Mouse (Mus musculus): ENCODE results near the gene Pln. TPM values are rescaled to one million over a fixed set of nuclear protein-coding genes. Genes with fewer than 3 reads are reported as not detected.

Pln gene
- total and polyA plus RNA-seq, 2 experiments, result 0.09 TPM; not detected in 1

- Histone ChIP-seq H3K4me1 (ENCODE audit: control insufficient read depth, insufficient read depth, low read length) (peaks cover 16% of the 10 kb centered on the region), H3K27me3 (ENCODE audit: control insufficient read depth, insufficient read depth, low read length) (no peaks in the 10 kb centered on the region), H3K79me2 (ENCODE audit: control insufficient read depth, insufficient read depth, low read length) (peaks cover 35% of the 10 kb centered on the region), H3K27ac (replicated peaks; ENCODE audit: insufficient read depth, low read depth, low read length) (no peak overlapping the region), H3K36me3 (ENCODE audit: control insufficient read depth, insufficient read depth, low read length) (peaks cover 23% of the 10 kb centered on the region), H3K9ac (ENCODE audit: low read depth, low read length) (no peak overlapping the region), H3K4me3 (ENCODE audit: insufficient read depth, low read depth, low read length) (no peak overlapping the region)
- no peak for DNase-seq (ENCODE audit: extremely low read depth, low read depth, low spot score)
- TF ChIP-seq CTCF (IDR thresholded peaks at IDR 0.05; ENCODE audit: low read depth, low read length), result no peak
- no peak for TF ChIP-seq POLR2A (IDR thresholded peaks at IDR 0.05; ENCODE audit: extremely low read depth, insufficient read depth, low read length)
- 97% methylated on average over 2 of the region's 2 CpGs for WGBS
Observed at GRCm38 (mm10) chr10:53367265-53367664, 29.8 kb downstream of the Pln start.

DNA sequence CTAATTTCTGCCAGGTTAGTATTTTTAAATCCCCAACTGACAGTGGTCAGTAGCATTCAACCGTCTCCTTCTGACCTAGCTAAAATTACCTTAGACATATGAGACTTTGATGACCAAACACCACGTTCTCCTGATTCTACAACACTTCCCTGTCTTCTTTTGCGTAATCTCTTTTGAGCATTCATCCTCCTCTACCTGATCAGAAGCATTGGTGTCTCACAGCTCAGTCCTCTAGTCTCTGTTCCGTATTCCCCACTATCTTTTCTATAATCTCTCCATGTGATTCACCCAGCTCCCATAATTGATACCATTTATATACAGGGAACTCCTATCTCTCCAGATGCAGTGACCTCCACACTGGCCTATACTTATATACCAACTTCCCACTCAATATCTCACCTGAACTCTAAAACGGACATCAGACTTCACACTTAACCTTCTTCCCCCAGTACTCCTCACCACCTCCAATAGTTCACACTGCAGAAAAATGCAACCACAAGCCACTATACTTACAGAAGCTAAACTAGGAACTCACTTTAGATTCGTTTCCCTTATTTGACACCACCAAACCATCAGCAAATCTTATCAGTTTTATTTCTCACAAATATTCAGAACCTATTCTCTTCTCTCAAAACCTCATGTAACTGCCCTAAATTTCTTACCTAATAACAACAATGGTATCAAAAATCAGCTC, 36.6 kb downstream of the Pln start:
- Histone ChIP-seq H3K9ac (ENCODE audit: low read depth, low read length) (no peak overlapping the region), H3K4me3 (ENCODE audit: insufficient read depth, low read depth, low read length) (no peak overlapping the region), H3K36me3 (ENCODE audit: control insufficient read depth, insufficient read depth, low read length) (peaks cover 17% of the 10 kb centered on the region), H3K79me2 (ENCODE audit: control insufficient read depth, insufficient read depth, low read length) (peaks cover 35% of the 10 kb centered on the region), H3K27me3 (ENCODE audit: control insufficient read depth, insufficient read depth, low read length) (no peaks in the 10 kb centered on the region), H3K27ac (replicated peaks; ENCODE audit: insufficient read depth, low read depth, low read length) (no peak overlapping the region), H3K4me1 (ENCODE audit: control insufficient read depth, insufficient read depth, low read length) (peaks cover 16% of the 10 kb centered on the region)
- 68% methylated on average over 6 of the region's 6 CpGs for WGBS
- TF ChIP-seq CTCF (IDR thresholded peaks at IDR 0.05; ENCODE audit: low read depth, low read length), result no peak
- no peak for TF ChIP-seq POLR2A (IDR thresholded peaks at IDR 0.05; ENCODE audit: extremely low read depth, insufficient read depth, low read length)
- no peak for DNase-seq (ENCODE audit: extremely low read depth, low read depth, low spot score)

GRCm38 (mm10) chr10:53377096-53377495, 39.6 kb downstream of the Pln start:
- Histone ChIP-seq H3K79me2 (ENCODE audit: control insufficient read depth, insufficient read depth, low read length) (peaks cover 30% of the 10 kb centered on the region), H3K36me3 (ENCODE audit: control insufficient read depth, insufficient read depth, low read length) (peaks cover 6% of the 10 kb centered on the region), H3K9ac (ENCODE audit: low read depth, low read length) (no peak overlapping the region; the same call in 1 of the 2 replicates), H3K27me3 (ENCODE audit: control insufficient read depth, insufficient read depth, low read length) (no peaks in the 10 kb centered on the region), H3K27ac (replicated peaks; ENCODE audit: insufficient read depth, low read depth, low read length) (peak overlapping the region; percentile 12), H3K4me3 (ENCODE audit: insufficient read depth, low read depth, low read length) (peak overlapping the region; percentile 21; the same call in 1 of the 2 replicates), H3K4me1 (ENCODE audit: control insufficient read depth, insufficient read depth, low read length) (peaks cover 23% of the 10 kb centered on the region)
- peak; percentile 73 for DNase-seq (ENCODE audit: extremely low read depth, low read depth, low spot score)
- TF ChIP-seq CTCF (IDR thresholded peaks at IDR 0.05; ENCODE audit: low read depth, low read length), result no peak
- no peak for TF ChIP-seq POLR2A (IDR thresholded peaks at IDR 0.05; ENCODE audit: extremely low read depth, insufficient read depth, low read length)

DNA sequence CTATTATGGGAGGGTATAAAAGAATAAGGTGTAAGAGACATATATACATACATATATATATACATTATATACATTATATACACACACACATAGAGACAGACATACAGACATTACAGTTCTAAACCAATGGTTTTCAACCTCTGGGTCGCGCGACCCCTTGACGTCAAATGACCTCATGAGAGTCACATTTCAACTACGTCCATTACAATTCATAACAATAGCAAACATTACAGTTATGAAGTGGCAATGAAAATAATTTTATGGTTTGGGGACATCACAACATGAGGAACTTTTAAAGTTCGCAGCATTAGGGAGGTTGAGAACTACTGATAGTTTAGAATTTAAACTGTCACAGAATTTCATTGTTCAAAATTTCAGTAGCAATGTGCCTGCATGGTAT, 40.8 kb downstream of the Pln start:
- Histone ChIP-seq H3K27me3 (ENCODE audit: control insufficient read depth, insufficient read depth, low read length) (no peaks in the 10 kb centered on the region), H3K4me1 (ENCODE audit: control insufficient read depth, insufficient read depth, low read length) (peaks cover 26% of the 10 kb centered on the region), H3K4me3 (ENCODE audit: insufficient read depth, low read depth, low read length) (peak overlapping the region; percentile 98), H3K9ac (ENCODE audit: low read depth, low read length) (peak overlapping the region; percentile 67), H3K27ac (replicated peaks; ENCODE audit: insufficient read depth, low read depth, low read length) (peak overlapping the region; percentile 100; the same call in 1 of the 2 replicates), H3K79me2 (ENCODE audit: control insufficient read depth, insufficient read depth, low read length) (peaks cover 27% of the 10 kb centered on the region), H3K36me3 (ENCODE audit: control insufficient read depth, insufficient read depth, low read length) (peaks cover 4% of the 10 kb centered on the region)
- TF ChIP-seq CTCF (IDR thresholded peaks at IDR 0.05; ENCODE audit: low read depth, low read length) (no peak), POLR2A (IDR thresholded peaks at IDR 0.05; ENCODE audit: extremely low read depth, insufficient read depth, low read length) (no peak)
- DNase-seq (ENCODE audit: extremely low read depth, low read depth, low spot score), result peak; percentile 44
- WGBS, result 23% methylated on average over 6 of the region's 6 CpGs

- H3K9ac ChIP-seq (ENCODE audit: low read depth, low read length), result peak overlapping the region; percentile 100
- H3K27ac ChIP-seq (replicated peaks; ENCODE audit: insufficient read depth, low read depth, low read length), result peak overlapping the region; percentile 100
- under 1% methylated on average over 59 of the region's 59 CpGs for WGBS
- no peak for TF ChIP-seq CTCF (IDR thresholded peaks at IDR 0.05; ENCODE audit: low read depth, low read length)
- no peak for TF ChIP-seq POLR2A (IDR thresholded peaks at IDR 0.05; ENCODE audit: extremely low read depth, insufficient read depth, low read length)
- peaks cover 20% of the 10 kb centered on the region for H3K79me2 ChIP-seq (ENCODE audit: control insufficient read depth, insufficient read depth, low read length)
- H3K4me1 ChIP-seq (ENCODE audit: control insufficient read depth, insufficient read depth, low read length), result peaks cover 21% of the 10 kb centered on the region
- peak overlapping the region; percentile 98 for H3K4me3 ChIP-seq (ENCODE audit: insufficient read depth, low read depth, low read length)
- H3K36me3 ChIP-seq (ENCODE audit: control insufficient read depth, insufficient read depth, low read length), result peaks cover 4% of the 10 kb centered on the region
- no peaks in the 10 kb centered on the region for H3K27me3 ChIP-seq (ENCODE audit: control insufficient read depth, insufficient read depth, low read length)
- peak; percentile 59 for DNase-seq (ENCODE audit: extremely low read depth, low read depth, low spot score)
Observed at GRCm38 (mm10) chr10:53378981-53379708, 41.7 kb downstream of the Pln start.

Measured in liver, adult 2 months (tissue).